Mouse (Mus musculus) embryonic facial prominence, embryonic 14.5 days (tissue): ENCODE results near the gene Ap4e1. TPM values are rescaled to one million over a fixed set of nuclear protein-coding genes. Genes with fewer than 3 reads are reported as not detected.
"Not testable (repeated sequence)": the region's sequence is repeated elsewhere in the genome, so short reads cannot be mapped to it uniquely, and the experiment has no call there.

Experiments
- ATAC-seq: fragments of 200-750 bp; cut with Nextera tagmentation; 2 replicates; pipeline ENCODE4 v1.8.0; 2017; ENCODE audit warnings: low read depth, moderate number of reproducible peaks, moderate TSS enrichment
- DNase-seq: peaks from one replicate; pipeline ENCODE4 v3.0.0-alpha.2; 2015; ENCODE audit warnings: low spot score
- H3K27ac ChIP-seq: fragments of 300-500 bp; sonication (generic); replicated peaks from 2 replicates; pipeline ENCODE4 v1.5.1; 2014; ENCODE audit warnings: low read depth, mild to moderate bottlenecking, low read length, moderate library complexity
- H3K27me3 ChIP-seq: fragments of 300-500 bp; sonication (generic); replicated peaks from 2 replicates; pipeline ENCODE4 v1.6.1; 2014; ENCODE audit warnings: low read length; ENCODE audit not compliant: control insufficient read depth, insufficient read depth
- H3K36me3 ChIP-seq: fragments of 300-500 bp; sonication (generic); 2 replicates; pipeline ENCODE4 v1.6.1; 2014; ENCODE audit warnings: low read length, mixed read lengths; ENCODE audit not compliant: control insufficient read depth, insufficient read depth
- H3K4me1 ChIP-seq: fragments of 300-500 bp; sonication (generic); 2 replicates; pipeline ENCODE4 v1.6.1; 2014; ENCODE audit warnings: antibody characterized with exemption, low read length; ENCODE audit not compliant: control insufficient read depth, insufficient read depth
- H3K4me2 ChIP-seq: fragments of 300-500 bp; sonication (generic); 2 replicates; pipeline ENCODE4 v1.6.1; 2014; ENCODE audit warnings: low read depth, mild to moderate bottlenecking, low read length, moderate library complexity, mixed read lengths
- H3K4me3 ChIP-seq: fragments of 300-500 bp; sonication (generic); 2 replicates; pipeline ENCODE4 v1.5.1; 2014; ENCODE audit warnings: low read depth, mild to moderate bottlenecking, low read length
- H3K9ac ChIP-seq: fragments of 300-500 bp; sonication (generic); 2 replicates; pipeline ENCODE4 v1.6.1; 2014; ENCODE audit warnings: low read depth, mild to moderate bottlenecking, low read length, moderate library complexity, mixed read lengths
- H3K9me3 ChIP-seq: fragments of 300-500 bp; sonication (generic); 2 replicates; pipeline ENCODE4 v1.6.1; 2016; ENCODE audit warnings: low read length; ENCODE audit not compliant: control insufficient read depth
- WGBS: fragments of 180-500 bp; shearing (Covaris S2); extraction: QIAGEN DNeasy Blood & Tissue Kit; methylation state at CpG from one replicate; pipeline ENCODE4 v1.1.7; 2014; 5-methylcytosine and 5-hydroxymethylcytosine counted together
- microRNA-seq: library from miRNA; unstranded; fragments of <30 nt; microRNA quantifications from one replicate; pipeline ENCODE4, GENCODE M21; 2016; ENCODE audit warnings: borderline number of aligned reads
- polyA plus RNA-seq: library from polyadenylated mRNA; unstranded; fragments of >200 nt; fragmentation: Nextera tagmentation; extraction: Ambion mirVana; gene quantifications from 2 replicates; pipeline ENCODE4 v1.2.1, GENCODE M21; 2014

Gene Ap4e1
- polyA plus RNA-seq, 1 experiment from 2014 or later, result 9.6 TPM

- 83% methylated on average over 5 of the region's 5 CpGs for WGBS
- DNase-seq, result no peak
Observed at GRCm38 (mm10) chr2:127086235-127086634, 77.7 kb downstream of the Ap4e1 start.

GRCm38 (mm10) chr2:127090151-127090550 is 81.6 kb downstream of the Ap4e1 start:
- not testable (repeated sequence) for ATAC-seq, H3K27ac ChIP-seq, H3K4me2 ChIP-seq, H3K27me3 ChIP-seq, H3K9me3 ChIP-seq, H3K9ac ChIP-seq, DNase-seq, H3K4me3 ChIP-seq, H3K4me1 ChIP-seq
- H3K36me3 ChIP-seq, result peaks cover 15% of the 10 kb centered on the region; the same call in 1 of the 2 replicates

More at GRCm38 (mm10) chr2:127086235-127086634, 77.7 kb downstream of the Ap4e1 start:
- Histone ChIP-seq H3K27ac (no peak overlapping the region), H3K4me1 (no peaks in the 10 kb centered on the region), H3K4me3 (no peak overlapping the region), H3K27me3 (no peaks in the 10 kb centered on the region), H3K4me2 (no peak overlapping the region), H3K36me3 (0 out of 2 replicates have a peak, but pooled peaks cover 12% of the 10 kb centered on the region), H3K9ac (no peak overlapping the region), H3K9me3 (no peaks in the 10 kb centered on the region)
- no peak for ATAC-seq

- no peak overlapping the region for H3K4me3 ChIP-seq
- ATAC-seq (no peak), DNase-seq (no peak)
- WGBS, result 71% methylated on average over 8 of the region's 8 CpGs
- H3K36me3 ChIP-seq, result peaks cover 18% of the 10 kb centered on the region
- H3K27me3 ChIP-seq, result no peaks in the 10 kb centered on the region
- no peak overlapping the region for H3K9ac ChIP-seq
- H3K4me2 ChIP-seq, result no peak overlapping the region
- no peaks in the 10 kb centered on the region for H3K9me3 ChIP-seq
- no peak overlapping the region for H3K27ac ChIP-seq
- no peaks in the 10 kb centered on the region for H3K4me1 ChIP-seq
Observed at GRCm38 (mm10) chr2:127092000-127092399, 83.5 kb downstream of the Ap4e1 start.

- no peak overlapping the region for H3K4me2 ChIP-seq
- no peak overlapping the region for H3K4me3 ChIP-seq
- DNase-seq, result no peak
- no peaks in the 10 kb centered on the region for H3K27me3 ChIP-seq
- H3K36me3 ChIP-seq, result peaks cover 74% of the 10 kb centered on the region
- H3K4me1 ChIP-seq, result no peaks in the 10 kb centered on the region
- WGBS, result 91% methylated on average over 4 of the region's 4 CpGs
- no peak overlapping the region for H3K27ac ChIP-seq
- no peak overlapping the region for H3K9ac ChIP-seq
- no peak for ATAC-seq
- H3K9me3 ChIP-seq, result no peaks in the 10 kb centered on the region
Observed at GRCm38 (mm10) chr2:127108986-127109385, 100.5 kb downstream of the Ap4e1 start.

Small RNA genes lying within 50 kb of the gene (microRNA-seq; reads per million reads assigned to microRNA genes)
- not detected for gene Gm24081

Other genes with a start within 250 kb of the Ap4e1 start
- gene Usp50, start 225.2 kb upstream of the Ap4e1 start, polyA plus RNA-seq, result 1.7 and 2.6 TPM in 2 replicates
- gene Trpm7, start 132.5 kb upstream of the Ap4e1 start, polyA plus RNA-seq, result 38.2 and 46.3 TPM in 2 replicates
- gene Sppl2a, start 75.5 kb upstream of the Ap4e1 start, polyA plus RNA-seq, result 64.5 and 71.9 TPM in 2 replicates
- 46.0 and 50.0 TPM in 2 replicates for gene Blvra, start 61.9 kb downstream of the Ap4e1 start, polyA plus RNA-seq
- gene Ncaph, start 125.2 kb downstream of the Ap4e1 start, polyA plus RNA-seq, result 60.4 and 68.2 TPM in 2 replicates
- gene Itpripl1, start 134.7 kb downstream of the Ap4e1 start, polyA plus RNA-seq, result 16.7 and 19.0 TPM in 2 replicates
- gene 1810024B03Rik, start 199.6 kb downstream of the Ap4e1 start, polyA plus RNA-seq, result 1.8 and 2.5 TPM in 2 replicates
- gene Snrnp200, start 199.7 kb downstream of the Ap4e1 start, polyA plus RNA-seq, result 54.6 and 68.6 TPM in 2 replicates
- 58.5 and 60.5 TPM in 2 replicates for gene Ciao1, start 239.1 kb downstream of the Ap4e1 start, polyA plus RNA-seq
- 25.6 and 25.9 TPM in 2 replicates for gene Tmem127, start 239.2 kb downstream of the Ap4e1 start, polyA plus RNA-seq